Mouse (Mus musculus): ENCODE data around the gene Asna1. TPM values are rescaled to one million over a fixed set of nuclear protein-coding genes. Genes with fewer than 3 reads are reported as not detected.

Asna1 gene
- polyA plus RNA-seq, 1 experiment from 2014 or later, result 97.7 TPM

DNA sequence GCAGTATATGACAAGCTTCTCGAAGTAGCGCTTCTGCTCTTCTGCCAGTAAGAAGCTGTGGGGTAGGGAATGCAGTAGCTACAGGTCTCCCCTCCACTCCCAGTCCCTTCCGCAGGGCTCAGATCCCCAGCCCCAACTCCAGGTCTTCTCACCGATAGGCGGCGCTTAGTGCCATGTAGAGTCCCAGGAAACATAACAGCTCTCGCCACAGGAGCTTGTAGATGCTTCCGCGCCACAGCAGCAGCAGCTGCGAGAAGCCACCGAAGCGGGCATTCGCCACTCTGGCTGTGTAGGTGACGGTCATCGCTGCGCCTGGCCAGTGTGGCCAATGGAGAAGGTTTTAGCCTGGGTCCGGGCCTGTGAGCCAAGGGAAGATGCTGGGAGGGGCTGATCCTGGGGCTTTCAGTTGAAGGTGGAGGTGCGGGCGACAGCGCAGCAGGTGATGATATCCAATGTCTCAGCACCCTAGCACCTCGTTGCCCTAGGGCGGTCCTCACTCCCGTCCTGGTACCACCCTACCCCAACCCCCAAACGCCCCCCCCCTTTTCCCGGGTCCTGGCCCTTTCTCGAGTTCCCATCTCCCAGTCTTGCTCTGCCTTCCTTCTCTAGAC, 11.7 kb downstream of the Asna1 start:
- Histone ChIP-seq H3K27me3 (peaks cover 58% of the 10 kb centered on the region), H3K27ac (no peak overlapping the region), H3K4me2 (peak overlapping the region; percentile 64), H3K36me3 (peaks cover 6% of the 10 kb centered on the region; the same call in 1 of the 2 replicates), H3K4me3 (peak overlapping the region; percentile 33), H3K9ac (peak overlapping the region; percentile 49; the same call in 1 of the 2 replicates), H3K9me3 (replicated peaks) (no peaks in the 10 kb centered on the region), H3K4me1 (replicated peaks) (peaks cover 5% of the 10 kb centered on the region; the same call in 1 of the 2 replicates)
- no peak for ATAC-seq (replicated peaks; ENCODE audit: insufficient number of reproducible peaks, insufficient read depth, low FRiP score, low read depth)
- WGBS, result 4% methylated on average over 26 of the region's 26 CpGs

GRCm38 (mm10) chr8:85011242-85011641, 13.8 kb downstream of the Asna1 start:
- H3K4me3 ChIP-seq, result no peak overlapping the region
- no peak; the same call in 1 of the 2 replicates for ATAC-seq (replicated peaks; ENCODE audit: insufficient number of reproducible peaks, insufficient read depth, low FRiP score, low read depth)
- H3K9ac ChIP-seq, result no peak overlapping the region
- no peaks in the 10 kb centered on the region for H3K36me3 ChIP-seq
- H3K9me3 ChIP-seq (replicated peaks), result no peaks in the 10 kb centered on the region
- H3K4me2 ChIP-seq, result no peak overlapping the region
- H3K27me3 ChIP-seq, result peaks cover 74% of the 10 kb centered on the region
- H3K27ac ChIP-seq, result no peak overlapping the region
- peaks cover 7% of the 10 kb centered on the region; the same call in 1 of the 2 replicates for H3K4me1 ChIP-seq (replicated peaks)
- 8% methylated on average over 28 of the region's 28 CpGs for WGBS

- Histone ChIP-seq H3K36me3 (no peaks in the 10 kb centered on the region), H3K4me2 (no peak overlapping the region), H3K4me1 (replicated peaks) (0 out of 2 replicates have a peak, but pooled peaks cover 2% of the 10 kb centered on the region), H3K9me3 (replicated peaks) (no peaks in the 10 kb centered on the region), H3K9ac (no peak overlapping the region), H3K4me3 (no peak overlapping the region), H3K27ac (no peak overlapping the region), H3K27me3 (peaks cover 52% of the 10 kb centered on the region)
- ATAC-seq (replicated peaks; ENCODE audit: insufficient number of reproducible peaks, insufficient read depth, low FRiP score, low read depth), result no peak
- 12% methylated on average over 25 of the region's 25 CpGs for WGBS
These were observed 17.4 kb downstream of the Asna1 start for GRCm38 (mm10) chr8:85007686-85008085.

GRCm38 (mm10) chr8:84997649-84998295, 27.3 kb downstream of the Asna1 start:
- ATAC-seq (replicated peaks; ENCODE audit: insufficient number of reproducible peaks, insufficient read depth, low FRiP score, low read depth), result peak; percentile 48

DNA sequence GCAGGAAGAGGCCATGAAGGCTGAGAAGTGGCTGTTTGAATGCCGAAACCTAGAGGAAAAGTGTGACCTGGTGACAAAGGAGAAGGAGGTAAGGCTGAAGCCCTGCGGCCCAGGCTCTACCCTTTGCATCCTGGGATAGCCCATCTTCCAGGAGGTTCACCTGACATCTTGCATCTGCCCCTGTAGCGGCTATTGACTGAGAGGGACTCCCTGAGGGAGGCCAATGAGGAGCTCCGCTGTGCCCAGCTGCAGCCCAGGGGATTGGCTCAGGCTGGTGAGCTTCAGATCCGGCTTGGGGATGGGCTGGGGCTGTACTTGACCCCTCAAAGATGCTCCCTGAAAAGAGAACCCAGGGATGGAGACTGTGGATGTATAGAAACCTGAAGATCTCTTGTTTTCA, 28.1 kb downstream of the Asna1 start:
- 79% methylated on average over 5 of the region's 5 CpGs for WGBS
- Histone ChIP-seq H3K27ac (no peak overlapping the region), H3K4me1 (replicated peaks) (peaks cover 10% of the 10 kb centered on the region; the same call in 1 of the 2 replicates), H3K4me3 (no peak overlapping the region), H3K9me3 (replicated peaks) (no peaks in the 10 kb centered on the region), H3K36me3 (no peaks in the 10 kb centered on the region), H3K4me2 (no peak overlapping the region), H3K9ac (no peak overlapping the region), H3K27me3 (peaks cover 28% of the 10 kb centered on the region)
- ATAC-seq (replicated peaks; ENCODE audit: insufficient number of reproducible peaks, insufficient read depth, low FRiP score, low read depth), result no peak

More at GRCm38 (mm10) chr8:84997649-84998295, 27.3 kb downstream of the Asna1 start:
- H3K9me3 ChIP-seq (replicated peaks), result no peaks in the 10 kb centered on the region
- no peaks in the 10 kb centered on the region for H3K36me3 ChIP-seq
- peak overlapping the region; percentile 36 for H3K4me2 ChIP-seq
- H3K4me1 ChIP-seq (replicated peaks), result peaks cover 10% of the 10 kb centered on the region; the same call in 1 of the 2 replicates
- peaks cover 28% of the 10 kb centered on the region for H3K27me3 ChIP-seq
- H3K27ac ChIP-seq, result no peak overlapping the region
- 7% methylated on average over 19 of the region's 19 CpGs for WGBS
- H3K9ac ChIP-seq, result 0 out of 2 replicates have a peak overlapping the region, but pooled peaks have one; percentile 21
- H3K4me3 ChIP-seq, result no peak overlapping the region

- 19% methylated on average over 25 of the region's 25 CpGs for WGBS
- peaks cover 28% of the 10 kb centered on the region for H3K27me3 ChIP-seq
- no peak overlapping the region for H3K4me3 ChIP-seq
- no peaks in the 10 kb centered on the region for H3K36me3 ChIP-seq
- peaks cover 15% of the 10 kb centered on the region for H3K4me1 ChIP-seq (replicated peaks)
- H3K9me3 ChIP-seq (replicated peaks), result no peaks in the 10 kb centered on the region
- no peak for ATAC-seq (replicated peaks; ENCODE audit: insufficient number of reproducible peaks, insufficient read depth, low FRiP score, low read depth)
- H3K9ac ChIP-seq, result no peak overlapping the region
- no peak overlapping the region for H3K27ac ChIP-seq
- peak overlapping the region; percentile 24; the same call in 1 of the 2 replicates for H3K4me2 ChIP-seq
These were observed 29.4 kb downstream of the Asna1 start for GRCm38 (mm10) chr8:84995680-84996079.

DNA sequence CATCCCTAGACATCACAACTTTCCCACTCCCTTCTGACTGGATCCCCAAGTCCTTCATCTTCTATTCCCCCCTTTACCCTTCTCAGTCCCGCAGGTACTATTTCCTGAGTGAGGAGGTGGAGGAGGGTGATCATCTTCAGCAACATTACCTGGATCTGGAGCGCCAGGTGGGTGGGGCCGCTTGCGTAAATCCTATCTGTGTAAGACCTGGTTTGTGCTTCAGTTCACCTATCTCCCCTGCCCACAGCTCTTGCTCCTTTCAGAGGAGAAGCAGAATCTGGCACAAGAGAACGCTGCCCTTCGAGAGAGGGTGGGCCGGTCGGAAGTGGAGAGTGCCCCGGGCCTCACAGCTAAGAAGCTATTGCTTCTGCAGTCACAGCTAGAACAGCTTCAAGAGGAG, 30.7 kb downstream of the Asna1 start:
- no peak overlapping the region for H3K4me3 ChIP-seq
- no peaks in the 10 kb centered on the region for H3K9me3 ChIP-seq (replicated peaks)
- no peak overlapping the region for H3K27ac ChIP-seq
- H3K4me2 ChIP-seq, result no peak overlapping the region
- no peaks in the 10 kb centered on the region for H3K36me3 ChIP-seq
- peaks cover 19% of the 10 kb centered on the region for H3K4me1 ChIP-seq (replicated peaks)
- H3K9ac ChIP-seq, result no peak overlapping the region
- 89% methylated on average over 9 of the region's 9 CpGs for WGBS
- peaks cover 28% of the 10 kb centered on the region for H3K27me3 ChIP-seq
- no peak for ATAC-seq (replicated peaks; ENCODE audit: insufficient number of reproducible peaks, insufficient read depth, low FRiP score, low read depth)

- Histone ChIP-seq H3K4me2 (peak overlapping the region; percentile 91), H3K27ac (peak overlapping the region; percentile 52; the same call in 1 of the 2 replicates), H3K9ac (peak overlapping the region; percentile 61), H3K4me3 (peak overlapping the region; percentile 63), H3K36me3 (no peaks in the 10 kb centered on the region), H3K9me3 (replicated peaks) (no peaks in the 10 kb centered on the region), H3K4me1 (replicated peaks) (peaks cover 23% of the 10 kb centered on the region), H3K27me3 (peaks cover 14% of the 10 kb centered on the region)
- 4% methylated on average over 15 of the region's 15 CpGs for WGBS
- ATAC-seq (replicated peaks; ENCODE audit: insufficient number of reproducible peaks, insufficient read depth, low FRiP score, low read depth), result peak; percentile 38; the same call in 1 of the 2 replicates
These were observed 34.2 kb downstream of the Asna1 start for GRCm38 (mm10) chr8:84990836-84991235.

- peak within 1 kb of the TSS; percentile 91 for H3K4me2 ChIP-seq
- H3K36me3 ChIP-seq, result no peaks in the 10 kb centered on the region
- H3K9ac ChIP-seq, result peak within 1 kb of the TSS; percentile 61
- H3K9me3 ChIP-seq (replicated peaks), result no peaks in the 10 kb centered on the region
- peak; percentile 87 for ATAC-seq (replicated peaks; ENCODE audit: insufficient number of reproducible peaks, insufficient read depth, low FRiP score, low read depth)
- peaks cover 11% of the 10 kb centered on the region for H3K27me3 ChIP-seq
- peak within 1 kb of the TSS; percentile 58 for H3K27ac ChIP-seq
- peaks cover 25% of the 10 kb centered on the region for H3K4me1 ChIP-seq (replicated peaks)
- 1% methylated on average over 28 of the region's 28 CpGs for WGBS
- peak within 1 kb of the TSS; percentile 63 for H3K4me3 ChIP-seq
These were observed 34.7 kb downstream of the Asna1 start, which contains the start of gene Hook2 for GRCm38 (mm10) chr8:84990349-84990748. Gene Hook2, plus strand, starts transcription at chr8:84990603.

DNA sequence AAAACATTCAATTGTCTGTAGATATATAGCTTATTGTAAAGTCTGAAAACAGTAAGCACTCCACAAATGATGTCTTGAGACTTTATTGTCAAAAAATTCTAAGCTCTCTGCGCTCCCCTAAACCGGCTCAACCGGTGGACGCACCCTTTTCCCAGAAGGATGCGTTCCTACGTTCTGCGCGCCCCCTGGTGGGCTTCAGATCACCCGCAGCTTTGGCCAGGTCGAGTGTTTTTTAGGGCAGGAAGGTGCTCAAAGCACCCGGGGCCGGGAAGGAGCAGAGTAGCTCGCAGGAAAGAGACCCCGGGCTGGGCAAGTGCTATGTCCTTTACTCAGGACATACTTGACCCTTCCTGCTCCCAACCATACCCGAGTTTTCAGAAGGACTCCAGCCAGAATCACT, 35.3 kb downstream of the Asna1 start:
- H3K9me3 ChIP-seq (replicated peaks), result no peaks in the 10 kb centered on the region
- H3K9ac ChIP-seq, result peak overlapping the region; percentile 55
- H3K4me1 ChIP-seq (replicated peaks), result peaks cover 30% of the 10 kb centered on the region
- H3K27ac ChIP-seq, result peak overlapping the region; percentile 58
- peak overlapping the region; percentile 91 for H3K4me2 ChIP-seq
- peaks cover 6% of the 10 kb centered on the region for H3K27me3 ChIP-seq
- H3K36me3 ChIP-seq, result no peaks in the 10 kb centered on the region
- WGBS, result under 1% methylated on average over 15 of the region's 15 CpGs
- peak; percentile 54 for ATAC-seq (replicated peaks; ENCODE audit: insufficient number of reproducible peaks, insufficient read depth, low FRiP score, low read depth)
- peak overlapping the region; percentile 63 for H3K4me3 ChIP-seq

DNA sequence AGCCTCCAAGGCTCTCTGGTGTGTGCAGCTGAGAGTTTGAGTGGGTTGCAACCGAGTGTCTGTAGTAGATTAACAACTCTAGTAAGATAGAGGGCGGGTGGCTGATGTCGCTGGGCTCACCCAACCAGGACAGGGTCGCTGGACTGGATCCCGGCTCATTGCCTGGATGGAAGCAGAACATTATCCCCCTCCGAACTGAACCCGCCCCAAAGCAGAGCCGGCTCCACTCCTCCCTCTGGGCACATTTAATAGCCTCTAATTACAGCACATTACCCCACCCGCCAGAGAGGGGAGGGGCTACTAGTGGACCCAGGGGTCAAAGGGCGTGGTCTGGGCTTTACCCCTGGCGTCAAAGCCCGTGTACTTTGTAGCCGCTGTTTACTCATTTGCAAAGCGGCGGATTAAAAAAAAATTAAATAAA, 35.8 kb downstream of the Asna1 start:
- H3K27me3 ChIP-seq, result 0 out of 2 replicates have a peak, but pooled peaks cover 2% of the 10 kb centered on the region
- no peaks in the 10 kb centered on the region for H3K9me3 ChIP-seq (replicated peaks)
- peaks cover 35% of the 10 kb centered on the region for H3K4me1 ChIP-seq (replicated peaks)
- WGBS, result 15% methylated on average over 15 of the region's 15 CpGs
- ATAC-seq (replicated peaks; ENCODE audit: insufficient number of reproducible peaks, insufficient read depth, low FRiP score, low read depth), result no peak
- no peak overlapping the region; the same call in 1 of the 2 replicates for H3K9ac ChIP-seq
- peak overlapping the region; percentile 91 for H3K4me2 ChIP-seq
- 0 out of 2 replicates have a peak overlapping the region, but pooled peaks have one; percentile 63 for H3K4me3 ChIP-seq
- H3K27ac ChIP-seq, result 0 out of 2 replicates have a peak overlapping the region, but pooled peaks have one; percentile 15
- H3K36me3 ChIP-seq, result no peaks in the 10 kb centered on the region

Data from heart, embryonic 15.5 days (tissue).